ENCODE assay signal across 8 mouse cellular contexts in the genomic region with DNA sequence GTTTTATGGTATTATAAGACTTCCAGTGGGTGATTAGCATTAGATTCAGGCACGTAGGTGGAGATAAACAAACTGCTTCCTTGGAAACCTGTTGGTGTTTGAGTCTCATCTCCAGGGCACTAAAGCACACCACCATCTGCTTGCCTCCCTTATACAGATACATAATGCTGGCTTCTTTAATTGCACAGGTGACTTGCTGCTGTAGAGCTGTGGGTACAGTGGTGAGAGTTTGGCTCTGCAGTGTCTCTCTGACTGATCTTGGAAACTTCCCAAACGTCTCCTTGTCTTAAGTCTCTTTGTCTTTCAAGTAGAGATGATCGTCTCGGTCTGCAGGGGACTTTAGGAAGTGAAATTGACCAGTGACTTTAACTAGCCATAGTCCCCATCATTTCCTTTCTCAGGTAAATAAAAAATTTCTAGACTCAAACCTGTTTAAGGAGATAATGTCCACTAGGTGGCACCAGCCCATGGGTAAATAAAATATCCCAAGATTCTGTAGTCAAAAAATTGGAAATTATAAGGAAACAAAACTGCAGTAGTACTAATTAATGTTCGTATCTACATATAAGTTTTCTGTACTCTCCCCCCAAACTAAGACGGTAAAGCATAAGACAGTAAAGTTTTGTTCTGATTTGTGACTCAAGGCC. TPM values are rescaled to one million over a fixed set of nuclear protein-coding genes. Genes with fewer than 3 reads are reported as not detected.
A peak's percentile ranks its signal among the peaks of the same experiment; 100 is the strongest.
DNase-seq lines count a peak whose midpoint lies in the region; ATAC-seq and TF ChIP-seq lines count a peak whose summit lies in the region.

No protein-coding gene starts in this region.

- peak; percentile 30 to 56 for DNase-seq in heart, postnatal 10 days
- no peak for DNase-seq in heart, postnatal 25 days (ENCODE audit: low spot score)
- DNase-seq in midbrain, postnatal 0 days (ENCODE audit: low spot score): peak; percentile 68
- no peak for DNase-seq in midbrain, embryonic 10.5 days (ENCODE audit: low spot score)
- DNase-seq in adipocyte (ENCODE audit: low spot score): peak; percentile 72
- DNase-seq in gastrocnemius, postnatal 25 days: no peak
- no peak for DNase-seq in frontal cortex, postnatal 14 days (ENCODE audit: low spot score in 2 of 2)

- no peaks in the 10 kb centered on the region for H3K36me3 ChIP-seq in midbrain, postnatal 0 days (ENCODE audit: insufficient read depth, low read length)
- no peaks in the 10 kb centered on the region for H3K36me3 ChIP-seq in midbrain, embryonic 10.5 days

- H3K27ac ChIP-seq in midbrain, postnatal 0 days (ENCODE audit: low read depth, low read length): no peak overlapping the region
- H3K27ac ChIP-seq in midbrain, embryonic 10.5 days (replicated peaks): no peak overlapping the region

- ATAC-seq in midbrain, postnatal 0 days (ENCODE audit: low FRiP score): no peak
- ATAC-seq in megakaryocyte-erythroid progenitor cell, adult 5-6 weeks (replicated peaks; ENCODE audit: low FRiP score, low TSS enrichment, poor library complexity, severe bottlenecking): 0 out of 2 replicates have a peak, but pooled peaks have one; percentile 17

- H3K27me3 ChIP-seq in midbrain, postnatal 0 days (ENCODE audit: insufficient read depth, low read length): no peaks in the 10 kb centered on the region
- H3K27me3 ChIP-seq in midbrain, embryonic 10.5 days (ENCODE audit: low read depth, poor library complexity, severe bottlenecking): no peaks in the 10 kb centered on the region

- H3K9ac ChIP-seq in midbrain, postnatal 0 days (replicated peaks; ENCODE audit: low read length, poor library complexity, severe bottlenecking): no peak overlapping the region

- H3K4me1 ChIP-seq in midbrain, postnatal 0 days (ENCODE audit: insufficient read depth, low read length): no peaks in the 10 kb centered on the region
- H3K4me1 ChIP-seq in midbrain, embryonic 10.5 days: no peaks in the 10 kb centered on the region

- H3K4me3 ChIP-seq in midbrain, postnatal 0 days (ENCODE audit: low read depth, low read length): no peak overlapping the region
- no peak overlapping the region for H3K4me3 ChIP-seq in midbrain, embryonic 10.5 days

- WGBS in midbrain, postnatal 0 days: 40% methylated on average over 6 of the region's 6 CpGs
- WGBS in midbrain, embryonic 10.5 days: 44% methylated on average over 6 of the region's 6 CpGs

- no peak overlapping the region for H3K4me2 ChIP-seq in midbrain, postnatal 0 days (ENCODE audit: low read depth, low read length, poor library complexity, severe bottlenecking)

- no peaks in the 10 kb centered on the region for H3K9me3 ChIP-seq in midbrain, postnatal 0 days (ENCODE audit: low read length)
- H3K9me3 ChIP-seq in midbrain, embryonic 10.5 days (replicated peaks): no peaks in the 10 kb centered on the region

- peak; percentile 76 for TF ChIP-seq CTCF in midbrain, postnatal 0 days (IDR thresholded peaks at IDR 0.05)

- intact Hi-C loops in heart, postnatal 10 days (cut with DNase I): loop anchor here (1.0 to 5.0 kb wide), 4 partner anchors 129 to 419 kb away; a partner anchor contains a TSS
- intact Hi-C loops in heart, postnatal 25 days (cut with DNase I): loop anchor here (1.0 to 10.0 kb wide), 4 partner anchors 133 to 419 kb away; no protein-coding TSS in a partner anchor

RNA-seq across cellular contexts. Expression of a gene that starts 8.4 kb away (rescaled TPM):
- 10 to 100 TPM; 12.3 to 14.6 TPM for total RNA-seq in heart, postnatal 10 days (2021)
- 10 to 100 TPM; 10.1 to 11.1 TPM for total RNA-seq in heart, postnatal 25 days (2021)
- 19.5 and 25.2 TPM in 2 replicates for total RNA-seq in midbrain, postnatal 0 days (2014; rRNA removed)
- 17.4 and 17.7 TPM in 2 replicates for polyA plus RNA-seq in midbrain, postnatal 0 days (2015; fragmentation: Nextera tagmentation; extraction: Ambion mirVana)
- 17.5 and 20.1 TPM in 2 replicates for polyA plus RNA-seq in midbrain, embryonic 10.5 days (2016; fragmentation: Nextera tagmentation; extraction: Ambion mirVana)
- 27.1 and 53.1 TPM in 2 replicates for total RNA-seq in megakaryocyte-erythroid progenitor cell, adult 5-6 weeks (2014; fragmentation: Nextera tagmentation)
- total RNA-seq in megakaryocyte-erythroid progenitor cell, adult 5-6 weeks (2017): 6.8 and 8.8 TPM in 2 replicates
- 1 to 10 TPM; 8.0 to 9.4 TPM for total RNA-seq in gastrocnemius, postnatal 25 days (2021)

RNA-seq across cellular contexts. Expression of a gene that starts 51.9 kb away (rescaled TPM):
- under 1 TPM in 1 of 2 experiments, not detected in 1; 0.10 TPM for total RNA-seq in heart, postnatal 10 days (2021)
- total RNA-seq in heart, postnatal 25 days (2021): under 1 TPM; 0.08 to 0.13 TPM
- 0.05 and 0.33 TPM in 2 replicates for total RNA-seq in midbrain, postnatal 0 days (2014; rRNA removed)
- polyA plus RNA-seq in midbrain, postnatal 0 days (2015; fragmentation: Nextera tagmentation; extraction: Ambion mirVana): 0.10 TPM in 1 of 2 replicates, not detected in the other
- polyA plus RNA-seq in midbrain, embryonic 10.5 days (2016; fragmentation: Nextera tagmentation; extraction: Ambion mirVana): not detected in 2 replicates
- not detected in 2 replicates for total RNA-seq in megakaryocyte-erythroid progenitor cell, adult 5-6 weeks (2014; fragmentation: Nextera tagmentation)
- total RNA-seq in megakaryocyte-erythroid progenitor cell, adult 5-6 weeks (2017): not detected in 2 replicates
- not detected for total RNA-seq in gastrocnemius, postnatal 25 days (2021)

Comparison
In these comparisons a context has a peak if more than half of its experiments do, and no peak if none do; other contexts are left out.
1. DNase-seq: peak in heart, postnatal 10 days (2 of 2), midbrain, postnatal 0 days (single experiment) and adipocyte (single experiment); none in heart, postnatal 25 days (single experiment), midbrain, embryonic 10.5 days (single experiment), gastrocnemius, postnatal 25 days (single experiment) and frontal cortex, postnatal 14 days (0 of 2).